Mouse (Mus musculus) forelimb bud, embryonic 11.5 days (tissue): ENCODE results near the gene Ppm1h.
A peak's percentile ranks its signal among the peaks of the same experiment; 100 is the strongest.
"Not testable (repeated sequence)": the region's sequence is repeated elsewhere in the genome, so short reads cannot be mapped to it uniquely, and the experiment has no call there.

ENCODE experiments used
- DNase-seq: peaks from one replicate; pipeline ENCODE4 v3.0.0-alpha.2; 2012; ENCODE audit warnings: low read depth, low spot score

Ppm1h gene

DNA sequence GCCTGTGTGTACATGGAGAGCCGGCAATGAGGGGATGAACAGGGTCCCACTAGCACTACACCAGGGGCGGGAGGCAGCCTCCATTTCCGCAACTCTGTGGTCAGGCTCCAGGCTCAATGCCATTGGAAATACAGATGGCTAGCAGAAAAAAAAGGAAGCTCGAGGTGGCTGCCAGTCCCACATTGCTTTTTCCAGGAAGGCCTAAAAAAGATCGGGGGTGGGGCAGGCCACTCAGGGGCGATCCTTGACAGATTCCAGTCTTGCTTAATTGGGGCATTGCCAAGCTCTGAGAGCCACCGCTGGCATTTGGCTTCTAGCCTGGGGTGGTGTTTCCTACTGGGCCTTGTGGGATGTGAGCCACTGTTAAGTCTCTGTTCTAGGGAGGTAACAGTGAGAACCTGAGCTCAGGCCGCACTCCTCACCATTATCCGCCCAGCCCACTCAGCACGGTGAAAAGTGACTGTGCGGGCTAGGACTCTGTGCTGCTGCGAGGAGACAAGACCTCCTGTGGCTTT lies 216.1 kb downstream of the Ppm1h start:
- no peak for DNase-seq

DNA sequence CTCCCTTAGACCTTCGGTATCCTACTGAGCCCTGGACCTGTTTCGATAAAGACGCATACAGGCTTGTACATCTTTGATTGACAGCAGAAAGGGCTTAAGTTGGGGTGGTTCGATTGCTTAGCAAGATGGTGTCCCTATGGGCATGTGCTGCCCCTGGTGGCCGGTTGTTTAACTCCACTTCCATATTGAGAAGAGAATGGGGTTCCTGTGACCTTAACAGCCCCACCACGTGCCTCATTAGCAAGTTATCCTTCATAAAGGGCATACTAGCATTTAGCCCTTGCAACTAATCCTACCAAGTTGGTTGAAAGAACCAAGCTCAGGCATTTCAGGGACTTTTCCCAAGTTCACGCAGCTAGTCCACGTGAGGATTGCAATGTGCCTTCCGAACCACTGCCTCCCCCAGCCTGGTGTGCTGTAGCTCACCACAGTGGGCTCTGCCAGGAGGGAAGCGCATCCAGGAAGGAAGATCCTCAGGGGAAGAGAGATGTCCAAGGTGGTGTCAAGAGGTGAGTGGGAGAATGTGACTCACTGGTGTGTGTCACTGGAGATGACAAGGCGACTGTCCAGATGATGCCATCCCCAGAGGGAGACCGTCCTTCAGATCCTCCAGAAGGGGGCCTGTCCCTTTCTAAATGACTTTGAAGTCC lies 216.7 kb downstream of the Ppm1h start:
- DNase-seq, result no peak

- no peak for DNase-seq
Measured at GRCm38 (mm10) chr10:122899971-122900370, 221.4 kb downstream of the Ppm1h start.

DNA sequence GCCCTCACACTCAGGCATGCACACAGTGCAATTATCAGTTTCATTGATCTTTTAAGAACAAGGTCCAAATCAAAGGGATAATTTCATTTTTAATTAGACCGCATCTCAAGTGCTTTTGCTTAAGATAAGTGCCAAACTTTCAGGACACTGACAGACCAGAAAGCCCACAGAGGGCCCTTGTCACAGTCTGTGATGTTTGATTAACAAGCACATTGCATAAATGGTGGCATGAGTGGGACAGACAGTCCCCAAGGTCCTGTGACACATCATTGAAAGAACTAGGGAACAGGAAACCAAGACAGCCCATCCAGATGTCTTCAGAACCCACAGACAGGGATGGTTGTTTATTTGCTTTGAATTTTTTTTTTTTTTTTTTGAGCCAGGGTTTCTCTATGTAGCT lies 221.9 kb downstream of the Ppm1h start:
- no peak for DNase-seq

DNA sequence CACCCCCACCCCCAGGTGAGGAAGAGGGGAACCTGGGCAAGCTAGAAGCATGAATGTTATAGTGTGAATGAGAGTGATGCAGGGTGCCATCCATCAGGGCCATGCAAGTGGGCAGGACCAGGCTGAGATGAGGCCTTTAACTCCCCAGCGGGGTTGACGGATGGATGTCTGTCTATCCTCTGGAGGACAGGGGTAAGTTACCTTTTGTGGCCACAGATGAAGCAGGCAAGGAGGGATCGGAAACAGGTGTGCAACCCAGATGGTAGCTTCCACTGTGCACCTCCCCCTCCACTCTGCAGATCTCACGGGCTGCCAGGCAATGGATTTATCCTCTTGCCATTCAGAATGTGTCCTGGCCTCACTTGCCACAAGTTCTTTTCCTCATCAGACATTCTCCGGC lies 222.8 kb downstream of the Ppm1h start:
- DNase-seq, result no peak

- no peak for DNase-seq
Measured at GRCm38 (mm10) chr10:122909406-122910032, 231.0 kb downstream of the Ppm1h start.

DNA sequence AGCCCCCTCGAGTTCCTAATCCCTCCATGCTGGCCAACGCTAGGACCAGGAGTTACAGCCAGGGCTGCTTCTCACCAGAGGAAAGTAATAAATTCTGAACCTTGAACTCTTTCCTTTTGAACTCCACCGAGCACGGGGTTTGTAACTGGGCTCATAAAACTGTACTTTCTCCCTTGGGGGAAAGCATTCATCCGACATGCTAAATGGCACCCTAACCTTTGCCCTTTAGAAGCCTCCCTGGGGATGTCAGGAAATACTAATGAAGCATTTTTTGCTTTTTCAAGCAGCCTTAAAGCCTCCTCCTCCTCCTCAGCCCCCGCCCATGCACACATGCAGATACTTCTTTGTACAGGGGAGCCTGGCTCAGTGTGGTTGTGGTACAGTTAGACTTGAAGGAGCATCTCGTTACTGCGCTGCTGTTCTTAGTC lies 232.2 kb downstream of the Ppm1h start:
- peak; percentile 94 for DNase-seq

GRCm38 (mm10) chr10:122911668-122912067 lies 233.1 kb downstream of the Ppm1h start:
- DNase-seq, result peak; percentile 54

- no peak for DNase-seq
Measured at GRCm38 (mm10) chr10:122912086-122912690, 233.6 kb downstream of the Ppm1h start.

- DNase-seq, result peak; percentile 88
Measured at GRCm38 (mm10) chr10:122912701-122913368, 234.3 kb downstream of the Ppm1h start.

GRCm38 (mm10) chr10:122913393-122913792 lies 234.8 kb downstream of the Ppm1h start:
- peak; percentile 50 for DNase-seq

DNA sequence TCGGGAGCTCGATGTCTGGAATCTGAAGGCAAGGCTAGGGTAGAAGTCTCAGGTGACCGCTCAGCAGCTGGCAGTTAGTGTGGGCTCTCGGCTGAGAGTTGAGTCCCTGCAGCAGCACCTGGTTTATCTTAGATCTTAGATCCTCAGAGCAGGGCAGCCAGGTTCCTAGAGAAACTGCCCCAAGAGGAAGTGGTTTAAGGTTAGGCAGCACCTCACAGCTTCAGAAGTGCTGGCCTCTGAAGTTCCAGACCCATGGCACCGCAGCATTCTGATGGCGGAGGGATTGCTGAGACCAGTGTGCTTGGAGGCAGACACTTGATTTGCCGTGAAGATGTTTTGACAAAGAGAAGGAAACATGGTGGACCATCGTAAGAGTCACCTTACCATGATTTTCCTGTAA lies 237.3 kb downstream of the Ppm1h start:
- no peak for DNase-seq

- DNase-seq, result no peak
Measured at GRCm38 (mm10) chr10:122917648-122918324, 239.2 kb downstream of the Ppm1h start.

GRCm38 (mm10) chr10:122918325-122918694 lies 239.7 kb downstream of the Ppm1h start:
- no peak for DNase-seq

DNA sequence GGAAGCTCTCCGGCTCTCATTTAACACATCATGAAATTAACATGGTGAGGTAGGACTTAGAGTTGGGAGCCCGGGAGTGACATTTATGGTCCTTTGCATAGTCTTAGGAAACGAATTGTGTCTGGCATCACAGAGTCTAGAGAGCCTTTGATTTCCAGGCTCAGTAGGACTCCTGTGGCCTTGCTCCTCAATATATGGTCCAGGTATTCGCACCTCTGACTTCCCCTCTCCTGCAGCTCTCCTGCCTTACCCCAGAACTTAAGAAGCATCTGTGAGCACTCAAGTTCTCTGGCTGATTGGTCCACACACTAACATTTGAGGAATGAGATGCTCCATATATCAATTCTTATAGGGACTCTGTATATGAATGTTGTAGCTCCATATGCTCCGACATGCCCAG lies 240.2 kb downstream of the Ppm1h start:
- no peak for DNase-seq

GRCm38 (mm10) chr10:122919416-122919815 lies 240.9 kb downstream of the Ppm1h start:
- no peak for DNase-seq

DNA sequence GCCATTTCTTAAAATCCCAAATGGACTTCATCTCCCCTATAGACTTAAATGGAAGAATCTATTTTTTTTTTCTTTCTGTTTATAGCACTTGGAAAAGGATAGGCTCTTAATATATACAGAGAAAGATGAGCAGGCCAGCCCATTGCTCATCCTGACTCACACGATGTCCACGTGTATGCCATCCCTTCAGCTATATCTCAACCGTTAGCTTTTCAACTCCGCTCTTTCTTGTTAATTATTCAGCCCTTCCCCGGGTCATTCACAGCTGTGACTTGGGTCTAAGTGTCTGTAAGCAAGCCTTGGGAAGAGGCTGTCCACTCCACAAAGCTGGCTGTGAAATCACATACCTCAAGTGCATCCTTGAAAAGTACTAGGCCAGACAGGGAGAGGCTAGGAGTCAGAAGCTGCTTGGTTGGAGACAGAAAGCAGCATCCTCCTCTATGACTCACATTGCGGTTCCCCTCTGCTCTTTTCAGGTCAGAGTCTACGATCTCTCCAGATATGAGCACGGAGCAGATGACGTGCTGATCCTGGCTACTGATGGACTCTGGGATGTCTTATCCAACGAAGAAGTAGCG lies 241.7 kb downstream of the Ppm1h start:
- DNase-seq, result no peak

DNA sequence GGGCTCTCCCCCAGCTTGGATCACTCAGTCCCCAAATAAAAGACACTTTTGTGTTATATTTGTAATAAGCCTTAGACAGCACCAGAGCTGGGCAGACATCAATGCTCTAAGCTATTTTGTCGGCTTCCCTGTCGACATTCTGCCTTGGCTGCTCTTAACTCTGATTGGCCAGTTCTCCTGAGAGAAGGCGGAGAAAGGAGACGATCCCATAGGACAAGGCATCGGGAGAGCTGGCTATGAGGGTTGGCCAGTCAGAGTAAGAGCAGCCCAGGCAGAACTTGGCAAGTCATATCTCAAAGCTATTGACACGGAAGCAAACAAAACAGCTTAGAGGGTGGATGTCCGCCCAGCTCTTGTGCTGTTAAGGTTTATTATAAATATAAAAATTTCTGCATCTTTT lies 243.7 kb downstream of the Ppm1h start:
- DNase-seq, result peak; percentile 35

DNA sequence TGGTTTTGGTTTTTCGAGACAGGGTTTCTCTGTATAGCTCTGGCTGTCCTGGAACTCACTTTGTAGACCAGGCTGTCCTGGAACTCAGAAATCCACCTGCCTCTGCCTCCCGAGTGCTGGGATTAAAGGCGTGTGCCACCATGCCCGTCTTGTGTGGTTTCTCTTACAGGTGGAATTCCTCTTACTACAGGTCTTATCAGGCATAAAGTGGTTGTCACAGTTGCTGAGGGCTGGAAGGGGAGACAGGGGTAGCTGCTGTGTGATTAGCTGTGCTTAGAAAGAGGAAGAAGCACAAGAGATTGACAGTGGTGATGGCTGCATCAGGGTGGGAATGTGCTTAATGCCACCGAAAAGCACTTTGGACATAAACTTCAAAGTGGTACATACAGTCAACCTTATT lies 246.0 kb downstream of the Ppm1h start:
- not testable (repeated sequence) for DNase-seq

DNA sequence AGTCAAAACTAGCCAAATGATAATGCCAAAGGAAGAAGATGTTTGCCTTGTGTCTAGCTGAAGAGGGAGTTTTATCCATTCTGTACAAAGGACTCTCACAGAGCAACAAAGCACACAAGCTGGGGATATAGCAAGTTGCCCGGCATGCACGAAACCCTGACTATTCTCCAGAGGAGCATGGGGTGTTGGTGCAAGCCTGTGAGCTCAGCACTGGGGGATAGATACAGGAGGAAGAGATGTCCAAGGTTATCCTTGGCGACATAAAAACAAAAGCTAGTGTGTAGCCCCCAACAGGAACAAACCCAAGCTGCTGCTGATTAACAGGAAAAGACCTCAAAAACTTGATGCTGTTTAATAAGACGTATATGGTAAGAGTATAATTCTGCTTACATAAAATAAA lies 247.7 kb downstream of the Ppm1h start:
- DNase-seq, result no peak

DNA sequence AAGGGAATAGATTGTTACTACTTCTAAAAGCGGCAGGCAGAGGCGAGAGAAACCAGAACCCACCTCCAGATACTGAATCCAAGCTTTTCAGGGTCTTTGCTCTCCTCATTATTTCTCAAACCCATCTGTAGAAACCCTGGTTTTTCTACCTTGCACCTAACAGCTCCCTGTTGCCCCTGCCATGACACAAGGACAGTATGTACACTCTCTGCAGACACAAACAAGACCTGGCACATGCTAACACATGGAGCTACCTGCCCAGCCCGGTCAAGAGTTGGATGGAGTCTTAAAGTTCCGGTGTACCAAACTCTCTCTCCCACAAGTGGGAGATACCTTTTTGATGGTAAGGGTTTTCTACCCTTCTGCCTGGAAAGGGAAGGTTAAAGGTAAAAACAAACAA lies 252.0 kb downstream of the Ppm1h start:
- no peak for DNase-seq
